Mouse (Mus musculus) cerebellum, postnatal 36 days (tissue): Measurements from ENCODE around the gene Ece2.

Experiments
- DNase-seq, 2 experiments: peaks; one replicate each; pipeline ENCODE4 v3.0.0; 2021 to 2022; ENCODE audit warnings: mixed read lengths in 2 of 2

The Ece2 gene

DNA sequence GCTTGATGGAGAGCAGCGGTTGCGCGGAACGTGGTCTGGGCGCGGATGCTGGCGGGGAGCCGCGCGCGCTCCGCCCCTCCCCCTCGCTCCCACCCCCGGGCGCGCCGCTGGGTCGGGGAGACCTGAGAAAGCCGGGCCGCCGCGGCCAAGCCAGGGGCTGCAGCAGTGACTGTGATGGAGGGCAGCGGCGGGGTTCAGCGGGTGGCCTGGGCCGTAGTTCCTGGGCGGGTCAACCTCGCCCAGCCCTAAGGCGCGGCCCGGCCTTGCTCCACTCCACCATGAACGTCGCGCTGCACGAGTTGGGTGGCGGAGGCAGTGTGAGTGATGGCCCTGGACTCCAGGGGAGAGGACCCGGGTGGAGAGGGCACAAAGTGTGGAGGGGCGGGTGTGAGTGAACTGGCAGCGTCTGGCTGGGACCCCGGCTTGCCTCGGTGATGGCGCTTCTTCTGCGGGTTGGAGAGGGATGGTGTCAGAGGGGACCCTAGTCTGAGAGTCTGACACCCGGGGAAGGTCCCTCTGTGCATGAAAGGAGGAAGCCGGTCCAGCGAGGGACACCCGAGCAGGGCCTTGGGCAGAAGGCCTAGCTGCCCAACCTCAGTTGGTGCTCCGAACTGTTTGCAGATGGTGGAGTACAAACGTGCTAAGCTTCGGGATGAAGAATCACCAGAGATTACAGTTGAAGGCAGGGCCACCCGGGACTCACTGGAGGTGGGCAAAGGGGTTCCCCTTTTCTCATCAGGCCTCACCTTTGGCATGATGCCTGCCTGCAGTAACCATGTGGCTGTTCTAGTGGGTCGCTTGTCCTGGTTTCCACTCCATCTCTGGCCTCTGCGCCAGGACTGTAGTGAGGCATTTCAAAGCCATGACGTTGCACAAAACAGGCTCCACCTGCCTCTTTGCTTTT, at the start of gene Ece2:
Ece2 (plus strand) TSS at position 98 of the 904 bp plus-strand sequence.
- peak; percentile 65 for DNase-seq

DNA sequence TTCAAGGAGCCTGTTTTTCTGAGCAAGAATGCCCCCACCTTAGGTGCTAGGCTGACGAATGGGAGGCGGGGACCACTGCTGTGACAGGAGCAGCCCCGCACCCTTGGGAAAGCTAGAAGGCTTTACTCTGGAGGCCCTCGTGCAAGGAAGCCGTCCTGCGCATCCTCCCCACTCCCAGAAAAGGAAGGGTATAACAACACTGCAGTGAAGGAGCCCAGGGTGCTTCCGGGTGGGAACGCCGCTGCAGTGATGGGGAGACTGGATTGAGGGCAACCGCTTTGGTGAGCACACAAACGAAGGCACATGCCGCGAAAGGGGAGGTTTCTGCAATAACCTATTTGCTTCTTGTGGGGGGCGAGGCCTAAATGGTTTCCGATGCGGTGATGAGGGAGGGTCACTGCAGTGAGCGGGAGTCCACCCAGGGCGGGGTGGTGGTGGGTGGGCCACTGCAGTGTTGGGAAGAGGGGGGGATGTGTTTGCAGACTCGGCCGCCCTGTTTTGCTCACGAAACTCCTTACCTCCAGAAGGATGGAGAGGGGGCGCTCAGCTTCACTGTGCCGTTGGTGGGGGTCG, 40.2 kb upstream of the Ece2 start, which contains the start of gene Vwa5b2:
Vwa5b2 (plus strand) TSS at position 106 of the 573 bp plus-strand sequence.
- peak in 1 of 2 experiments; percentile 28 for DNase-seq

DNA sequence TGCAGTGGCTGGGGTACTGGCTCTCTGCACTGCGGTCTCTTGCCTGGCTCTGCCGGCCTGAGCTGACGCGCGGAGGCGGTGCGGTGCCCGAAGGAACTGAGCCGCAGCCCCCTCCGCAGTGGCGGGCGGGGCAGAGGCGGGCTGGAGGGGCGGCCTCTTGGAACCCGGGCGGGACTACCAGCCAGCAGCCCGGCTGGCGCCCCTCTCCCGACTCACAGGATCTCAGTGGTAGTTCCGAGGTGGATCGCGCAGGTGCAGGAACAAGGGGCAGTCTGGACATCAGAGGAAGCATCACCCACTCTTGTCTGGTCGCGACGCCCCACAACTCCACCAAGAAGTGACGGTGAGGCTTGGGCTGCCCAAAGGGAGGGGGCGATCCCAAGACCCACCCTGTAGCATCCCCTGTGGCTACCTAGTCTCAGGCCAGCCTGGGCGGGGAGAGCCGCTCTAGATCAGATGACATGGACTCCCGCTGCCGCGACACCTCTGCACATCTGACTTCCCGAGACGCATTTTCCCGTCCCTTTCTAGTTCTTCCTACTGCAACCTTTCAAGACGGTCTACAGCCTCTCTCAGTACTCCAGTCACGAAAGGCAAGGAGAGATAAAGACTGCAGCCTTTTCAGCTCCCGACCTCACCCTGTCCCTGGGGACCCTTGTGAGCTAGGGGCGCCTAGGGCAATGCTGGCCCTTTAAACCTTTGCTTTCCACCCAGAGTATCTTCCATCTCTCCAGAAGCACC, 39.5 kb upstream of the Ece2 start:
- DNase-seq = peak; percentile 43 to 61

DNA sequence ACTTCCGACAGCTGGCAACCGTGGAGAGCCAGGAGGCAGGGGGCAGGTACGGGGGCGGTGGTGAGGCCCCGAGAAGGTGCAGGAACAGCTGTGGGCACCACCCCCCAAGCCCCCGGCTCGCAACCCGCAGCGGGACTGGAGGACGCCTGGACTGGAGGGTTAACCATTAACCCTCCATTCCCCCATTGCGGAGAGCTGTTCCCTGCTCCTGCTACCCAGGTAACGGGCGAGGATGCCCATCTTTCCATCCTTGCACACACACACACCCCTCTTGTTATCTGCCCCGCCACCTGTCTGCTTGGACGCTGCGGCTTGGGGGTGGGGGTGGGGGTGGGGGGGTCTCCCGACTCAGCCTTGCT, 39.0 kb upstream of the Ece2 start:
- no peak for DNase-seq

DNA sequence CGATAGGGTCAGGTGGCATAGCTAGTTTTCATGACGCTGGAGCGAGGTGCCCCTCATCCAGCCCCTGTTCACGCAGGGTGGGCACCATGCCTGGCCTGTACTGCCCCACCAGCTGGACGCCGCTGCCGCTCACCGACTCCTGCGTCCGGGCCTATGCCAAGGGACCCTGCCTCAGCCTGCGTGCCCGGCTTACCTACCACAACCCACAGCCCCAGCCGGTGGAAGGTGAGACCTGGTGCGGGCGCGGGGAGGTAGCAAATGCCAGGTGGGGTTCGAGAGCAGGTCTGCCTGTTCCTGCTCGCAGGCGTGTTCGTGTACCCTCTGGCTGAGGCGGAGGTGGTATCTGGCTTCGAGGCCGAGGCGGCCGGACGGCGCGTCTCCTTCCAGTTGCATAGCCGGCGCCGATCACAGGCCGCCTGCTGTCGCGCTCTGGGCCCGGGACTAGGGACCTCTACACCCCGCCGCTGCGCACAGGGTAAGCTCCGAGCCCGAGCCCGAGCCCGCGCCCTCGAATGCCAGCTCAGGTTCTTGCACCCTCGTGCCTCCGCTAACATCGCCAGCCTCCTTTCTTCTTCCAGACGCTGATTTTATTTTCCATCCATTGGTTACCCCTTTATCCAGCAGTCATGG, 38.4 kb upstream of the Ece2 start:
- no peak for DNase-seq

DNA sequence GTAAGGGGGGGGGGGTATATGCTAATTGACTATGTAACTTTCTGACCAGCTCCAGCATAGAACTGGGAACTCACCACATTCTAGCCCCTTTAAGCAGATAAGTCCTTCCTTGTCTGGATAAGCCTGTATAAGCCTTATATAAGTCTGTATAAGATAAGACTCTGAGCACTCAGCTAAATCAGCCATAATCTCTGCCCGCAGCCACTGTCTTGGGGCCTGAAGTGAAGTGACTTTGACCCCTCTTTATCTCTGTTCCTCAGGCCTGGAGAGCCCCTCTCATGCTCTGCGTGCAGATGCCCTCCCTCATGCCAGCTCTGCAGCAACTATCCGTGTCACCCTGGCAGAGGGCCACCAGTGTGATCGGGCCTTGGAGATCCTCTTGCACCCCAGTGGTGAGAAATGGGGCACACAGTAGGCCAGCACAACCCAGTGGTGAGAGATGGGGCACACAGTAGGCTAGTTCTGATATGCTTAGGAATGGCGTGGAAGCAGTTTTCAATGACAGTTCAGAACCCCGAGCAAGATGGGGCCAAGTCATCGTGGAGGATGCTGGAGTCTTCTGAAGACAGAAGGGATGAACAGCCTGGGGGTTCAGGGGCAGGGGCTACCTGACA, 34.5 kb upstream of the Ece2 start:
- no peak for DNase-seq

DNA sequence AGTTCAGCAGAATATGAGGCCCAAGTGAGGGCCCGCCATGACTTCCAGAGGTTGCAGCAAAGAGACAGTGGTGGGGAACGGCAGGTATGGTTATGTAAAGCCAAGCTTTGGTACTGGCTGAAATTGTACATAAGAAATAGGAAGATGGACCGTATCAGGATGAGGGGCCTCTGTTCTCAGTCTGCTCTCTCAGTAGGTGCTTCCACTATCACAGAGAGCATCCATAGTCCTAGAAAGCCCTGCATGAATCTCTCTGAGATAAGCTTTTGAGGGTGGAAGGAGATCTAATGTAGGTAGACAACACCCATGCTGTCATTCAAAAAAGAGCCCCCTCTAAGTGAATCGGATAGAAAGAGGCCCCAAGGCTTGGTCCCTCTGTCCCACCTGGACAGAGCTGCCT, 33.9 kb upstream of the Ece2 start:
- no peak for DNase-seq

DNA sequence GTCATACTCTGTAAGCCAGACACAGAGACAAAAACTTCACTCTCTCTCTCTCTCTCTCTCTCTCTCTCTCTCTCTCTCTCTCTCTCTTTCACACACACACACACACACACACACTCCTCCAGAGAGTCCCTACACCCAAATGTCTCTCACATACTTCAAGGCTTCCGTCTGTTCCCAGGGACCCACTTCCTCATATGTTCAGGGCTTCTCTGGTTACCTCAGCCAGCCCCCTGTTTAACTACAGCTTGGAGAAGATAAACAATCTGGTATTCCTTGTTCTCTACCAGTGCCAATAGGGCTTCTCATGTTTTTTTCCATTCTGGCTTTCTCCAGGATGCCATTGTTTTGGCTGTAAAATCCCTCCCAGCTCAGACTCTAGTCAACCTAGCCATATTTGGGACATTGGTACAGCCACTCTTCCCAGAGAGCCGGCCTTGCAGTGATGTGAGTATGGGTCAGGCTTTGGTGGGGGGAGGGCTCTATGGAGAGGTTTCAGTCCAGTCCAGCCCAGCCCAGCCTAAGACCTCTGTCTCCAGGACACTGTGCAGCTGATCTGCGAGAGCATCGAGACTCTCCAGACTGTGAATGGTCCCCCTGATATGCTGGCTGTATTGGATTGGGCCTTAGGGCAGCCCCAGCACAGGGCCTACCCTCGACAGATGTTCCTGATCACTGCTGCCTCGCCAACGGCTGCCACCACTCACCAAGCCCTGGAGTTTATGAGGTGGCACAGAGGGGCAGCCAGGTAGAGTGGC, 32.8 kb upstream of the Ece2 start:
- no peak for DNase-seq

DNA sequence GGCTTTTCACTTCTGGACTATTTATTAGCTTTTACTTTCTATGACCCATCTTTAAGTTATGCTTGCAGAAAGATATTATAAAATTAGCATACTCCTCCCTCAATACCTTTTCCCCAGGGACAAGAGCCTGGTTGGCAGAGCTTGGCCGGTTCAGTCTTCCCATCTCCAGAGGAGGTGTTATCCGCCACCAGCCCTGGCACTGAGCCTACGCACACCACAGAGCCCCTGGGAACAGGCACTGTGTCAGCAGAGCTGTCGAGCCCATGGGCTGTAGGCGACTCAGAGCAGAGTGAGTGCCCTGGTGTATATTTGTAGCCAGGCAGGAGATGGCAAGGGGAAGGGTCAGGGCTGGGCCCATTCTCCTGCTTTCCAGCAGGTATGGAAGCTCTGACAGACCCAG, 29.1 kb upstream of the Ece2 start:
- no peak for DNase-seq

DNA sequence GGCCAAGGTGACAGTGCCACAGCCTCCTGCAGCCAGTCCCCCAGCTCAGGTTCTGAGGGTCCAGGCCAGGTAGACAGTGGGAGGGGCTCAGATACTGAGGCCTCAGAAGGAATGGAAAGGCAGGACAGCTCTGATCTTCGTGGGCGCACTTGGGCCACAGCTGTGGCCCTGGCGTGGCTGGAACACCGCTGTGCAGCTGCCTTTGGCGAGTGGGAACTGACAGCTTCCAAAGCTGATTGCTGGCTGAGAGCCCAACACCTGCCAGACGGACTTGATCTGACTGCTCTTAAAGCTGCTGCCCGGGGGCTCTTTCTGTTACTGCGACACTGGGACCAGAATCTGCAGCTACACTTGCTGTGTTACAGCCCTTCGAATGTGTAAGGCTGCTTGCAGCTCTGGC, 24.9 kb upstream of the Ece2 start:
- no peak for DNase-seq

DNA sequence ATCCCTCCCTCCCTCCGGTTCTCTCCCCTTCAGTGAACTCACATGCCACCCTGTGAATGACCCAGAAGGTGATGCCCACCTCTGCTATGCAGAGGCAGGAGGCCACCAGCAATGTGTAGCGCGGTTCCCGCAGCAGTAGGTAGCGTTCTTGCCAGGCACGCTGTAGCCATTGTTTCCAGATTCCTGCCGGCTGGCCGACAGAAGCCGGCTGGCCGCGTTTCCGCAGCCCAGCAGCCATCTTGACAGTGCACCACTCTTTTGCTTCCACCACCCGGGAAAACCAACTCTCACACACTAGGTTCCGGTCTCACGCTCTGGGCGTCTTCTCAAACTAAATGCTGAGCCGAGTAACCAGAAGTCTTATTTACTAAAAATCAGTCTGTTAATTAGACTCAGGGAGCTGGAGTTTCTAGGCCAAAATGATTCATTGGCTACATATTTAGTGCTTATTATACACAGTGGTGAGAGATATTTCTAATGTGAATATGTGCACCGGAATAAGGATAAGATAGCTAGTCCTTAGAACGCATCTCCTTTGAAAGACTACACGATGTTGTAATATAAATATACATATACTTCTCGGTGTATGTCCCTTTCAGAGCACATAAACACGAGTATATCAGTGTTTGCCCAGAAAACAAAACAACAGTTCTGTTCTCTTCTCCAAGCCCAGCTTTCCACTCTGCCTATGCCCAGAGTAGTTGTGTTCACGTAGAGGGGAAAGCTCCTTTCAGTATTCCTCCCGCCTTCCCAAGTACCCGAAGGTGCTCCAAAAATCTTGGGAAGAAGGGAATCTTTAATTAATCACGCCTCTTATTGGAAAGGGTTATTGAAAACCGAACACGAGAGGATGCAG, 18.9 kb upstream of the Ece2 start:
- peak; percentile 72 to 83 for DNase-seq

DNA sequence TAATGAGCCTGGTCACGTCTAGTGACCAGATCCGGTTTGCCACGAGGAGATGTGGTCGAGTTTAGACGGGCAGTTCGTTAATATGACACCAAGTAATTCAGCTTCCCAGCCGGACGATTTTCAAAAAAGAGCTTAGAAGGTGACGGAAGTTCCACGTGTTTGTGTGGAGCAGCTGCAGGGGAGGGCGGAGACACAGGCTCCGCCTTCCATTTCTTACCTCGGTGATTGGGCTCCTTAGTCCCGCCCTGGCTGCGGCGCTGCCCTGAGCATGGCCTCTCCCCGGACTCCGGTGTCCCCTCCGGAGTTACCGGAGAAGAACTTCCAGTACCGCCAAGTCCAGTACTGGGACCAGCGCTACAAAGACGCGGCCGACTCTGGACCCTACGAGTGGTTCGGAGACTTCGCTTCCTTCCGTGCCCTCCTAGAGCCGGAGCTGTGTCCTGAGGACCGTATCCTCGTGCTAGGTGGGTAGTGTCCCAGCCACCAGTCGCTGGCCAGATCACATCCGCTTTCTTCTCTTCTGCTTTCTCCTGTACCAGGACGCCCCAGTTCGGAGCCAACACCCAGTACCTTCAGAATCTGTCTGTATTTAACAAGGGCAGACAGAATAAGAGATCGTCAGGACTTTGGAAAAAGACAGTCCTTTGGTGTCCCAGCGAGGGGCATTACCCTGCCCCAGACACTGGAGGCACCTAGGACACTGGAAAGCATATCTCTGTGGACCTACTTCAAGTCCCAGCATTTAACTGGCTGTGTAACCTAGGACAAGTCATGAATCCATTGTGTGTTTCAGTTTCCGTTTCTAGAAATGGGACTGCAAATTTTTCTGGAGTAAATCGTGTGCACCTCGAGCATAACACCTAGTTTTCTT, 18.0 kb upstream of the Ece2 start, which contains the start of the genes Eef1akmt4, Gm49333 and Alg3:
Eef1akmt4 (plus strand) TSS at position 237 of the 871 bp plus-strand sequence.
Gm49333 (plus strand) TSS at position 254 of the 871 bp plus-strand sequence.
Alg3 (minus strand) TSS at position 379 of the 871 bp plus-strand sequence.
- peak; percentile 72 to 78 for DNase-seq

DNA sequence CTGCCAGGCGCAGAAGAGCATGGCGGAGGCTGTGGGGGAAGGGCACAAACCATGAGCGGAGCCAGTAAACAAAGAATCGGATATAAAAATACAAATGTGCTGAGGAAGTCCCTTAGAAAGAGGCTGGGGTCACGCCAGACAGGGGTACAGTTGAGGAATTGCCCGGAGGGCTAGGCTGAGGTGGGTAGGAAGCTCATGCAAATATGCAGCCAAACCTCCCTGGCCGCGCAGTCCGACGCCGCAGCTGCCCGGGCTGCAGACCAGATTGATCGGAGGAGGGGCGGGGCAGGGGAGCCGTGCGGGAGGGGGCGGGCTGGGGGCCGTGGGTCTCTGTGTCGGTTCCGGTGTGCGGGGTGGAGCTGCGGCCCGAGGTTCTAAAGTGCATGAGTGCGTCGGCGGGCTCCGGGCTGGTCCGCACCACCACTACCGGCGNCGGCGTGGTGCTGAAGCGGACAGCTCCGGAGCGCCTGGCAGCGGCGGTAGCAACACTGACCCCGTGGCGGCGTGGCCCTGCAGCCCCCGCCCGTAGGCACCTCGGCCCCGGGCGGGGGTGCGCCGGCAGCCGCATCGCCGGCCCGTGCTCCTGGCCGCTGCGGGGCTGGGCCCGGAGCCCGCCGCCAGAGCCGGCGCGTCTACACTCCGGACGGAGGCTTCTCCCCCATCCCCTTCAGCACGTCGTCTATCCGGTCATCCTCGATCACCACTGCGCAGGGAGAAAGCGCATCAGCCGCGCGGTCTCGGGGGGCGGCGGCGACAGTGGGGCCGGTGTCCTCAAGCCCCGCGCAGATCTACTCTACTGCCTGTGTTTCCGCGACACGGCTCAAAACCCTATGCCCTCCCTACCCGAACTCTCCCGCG, 9.9 kb upstream of the Ece2 start:
- DNase-seq = peak; percentile 17 to 20

DNA sequence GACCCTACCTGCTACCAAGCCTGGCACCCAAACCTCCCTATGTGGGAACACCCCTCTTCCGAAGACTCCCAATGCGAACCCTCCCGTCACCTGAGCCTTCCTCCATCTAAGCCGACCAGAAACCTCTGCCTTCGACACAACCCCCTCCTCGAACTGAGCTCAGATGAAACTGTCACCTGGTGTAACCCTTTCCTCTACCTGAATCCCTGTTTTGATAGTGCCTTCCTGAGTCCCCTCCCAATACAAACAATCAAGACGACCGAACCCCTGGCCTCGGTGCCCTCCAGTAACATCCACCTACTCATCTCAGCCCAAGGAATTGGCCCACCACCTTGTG, 9.3 kb upstream of the Ece2 start:
- peak in 1 of 2 experiments; percentile 16 for DNase-seq

DNA sequence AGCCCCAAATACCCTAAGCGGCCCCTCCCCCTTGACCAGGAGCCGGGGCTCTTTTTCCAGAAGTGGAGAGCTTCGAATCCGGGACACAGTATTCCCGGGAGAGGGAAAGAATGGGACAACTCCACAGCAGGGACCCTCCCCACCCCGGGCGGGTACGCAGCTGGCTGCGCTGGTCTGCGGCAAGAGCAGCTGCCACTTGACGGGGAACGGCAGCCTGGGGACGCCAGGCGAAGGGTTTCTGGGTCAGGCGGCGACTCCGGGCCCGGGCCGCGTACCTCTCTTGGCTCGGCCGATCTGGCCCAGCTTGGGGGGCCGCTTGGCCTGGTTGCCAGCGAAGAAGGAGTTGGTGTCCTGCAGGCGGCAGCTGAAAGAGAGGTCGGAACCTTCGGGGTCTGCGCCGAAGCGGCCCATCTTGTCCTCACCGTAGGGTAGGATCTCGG, 8.9 kb upstream of the Ece2 start:
- no peak for DNase-seq

DNA sequence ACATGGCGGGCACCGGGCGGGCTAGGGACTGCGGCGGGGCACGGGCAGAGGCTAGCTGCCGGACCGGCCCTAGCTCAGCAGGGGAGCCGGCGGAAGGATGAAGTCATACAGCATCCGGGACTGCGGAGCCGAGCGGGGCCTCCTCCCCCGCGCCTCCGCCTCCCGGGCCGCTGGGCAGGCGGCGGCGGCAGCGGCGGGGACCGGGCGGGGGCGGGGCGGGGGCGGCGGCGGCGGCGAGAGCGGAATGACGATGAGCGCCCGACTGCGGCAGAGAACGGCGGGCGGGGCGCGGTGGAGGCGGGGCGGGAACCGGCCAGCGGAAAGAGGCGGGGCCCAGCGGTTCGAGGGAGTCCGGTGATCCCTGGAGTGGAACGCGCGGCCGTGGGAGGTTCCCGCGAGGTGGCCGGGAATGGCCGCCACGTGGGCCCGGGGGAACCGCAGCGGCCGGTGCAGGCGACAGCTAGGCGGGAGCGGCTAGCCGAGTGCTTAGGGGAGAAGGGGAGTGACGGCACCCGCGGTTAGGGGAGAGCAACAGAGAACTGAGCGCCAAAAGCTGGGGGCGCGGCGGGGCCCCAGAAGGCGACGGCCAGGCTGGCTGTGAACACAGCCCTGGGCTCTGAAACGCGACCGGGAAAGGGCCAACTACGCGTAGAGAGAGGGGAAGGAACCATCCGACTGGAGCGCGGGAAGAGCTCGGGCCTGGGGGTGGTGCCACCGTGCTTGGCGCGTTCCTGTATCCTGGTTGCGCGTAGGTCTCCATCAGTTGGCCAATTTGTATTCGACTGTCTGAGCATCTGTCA, 8.2 kb upstream of the Ece2 start, which contains the start of gene Camk2n2:
Camk2n2 (minus strand) TSS at position 97 of the 800 bp plus-strand sequence.
- DNase-seq = peak; percentile 80 to 84

DNA sequence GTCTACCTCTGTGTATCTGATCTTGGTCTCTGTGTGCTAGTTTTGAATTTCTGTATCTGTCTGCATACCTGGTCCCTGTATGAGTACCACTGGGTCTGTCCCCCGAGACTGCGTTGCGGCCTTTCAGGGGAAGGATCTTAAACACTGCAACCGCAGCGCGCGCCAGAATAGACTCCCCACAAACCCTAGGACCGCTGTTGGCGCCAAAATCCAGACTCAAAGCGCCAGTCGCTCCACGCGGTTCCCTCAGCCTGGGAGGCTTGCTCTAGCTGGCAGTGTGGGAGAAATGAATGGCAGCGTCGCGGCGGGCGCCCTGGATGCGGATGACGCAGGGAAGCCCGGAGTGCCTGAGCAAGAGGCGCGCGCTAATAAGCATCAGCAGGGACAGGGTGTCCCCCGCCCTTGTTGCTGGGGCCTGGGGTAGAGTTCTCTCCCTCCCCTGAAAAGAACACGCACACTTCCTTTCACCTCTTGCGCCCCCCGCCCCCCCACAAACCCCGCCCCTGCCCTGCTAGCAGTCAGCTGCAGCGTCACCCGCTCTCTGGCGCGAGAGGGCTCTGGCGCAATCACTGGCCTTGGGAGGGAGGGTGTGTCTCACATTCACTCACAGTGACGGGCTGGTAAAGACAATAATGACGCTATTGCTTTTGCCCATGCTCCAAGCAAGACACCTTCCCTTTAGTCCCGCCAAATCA, 7.5 kb upstream of the Ece2 start:
- DNase-seq = peak; percentile 66 to 74
